Mouse (Mus musculus): ENCODE measurements around the gene Atp2a1.
"Not testable (repeated sequence)": the region's sequence is repeated elsewhere in the genome, so short reads cannot be mapped to it uniquely, and the experiment has no call there.

Gene Atp2a1

GRCm38 (mm10) chr7:126448481-126448880, 14.4 kb downstream of the Atp2a1 start:
- no peak for DNase-seq

DNA sequence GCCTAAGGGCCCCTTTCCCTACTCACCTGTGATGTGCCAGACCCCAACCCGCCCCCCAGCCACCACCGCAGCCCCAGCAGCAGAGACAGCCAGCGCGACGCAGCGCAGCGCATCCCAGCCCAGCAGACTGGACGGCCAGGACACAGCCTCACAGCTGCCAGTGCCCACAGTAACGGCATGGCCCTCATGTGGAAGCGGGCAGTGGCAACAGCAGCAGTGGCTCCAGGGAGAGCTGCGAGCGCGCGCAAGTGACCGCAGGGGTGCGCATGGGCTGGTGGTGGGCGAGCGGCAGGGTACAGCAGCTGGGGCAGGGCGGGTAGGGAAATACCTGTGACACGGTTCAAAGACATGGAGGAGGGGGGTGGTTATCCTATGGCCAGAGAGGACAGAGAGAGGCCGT, 16.7 kb downstream of the Atp2a1 start:
- no peak for DNase-seq

- no peak for DNase-seq
Observed at GRCm38 (mm10) chr7:126445104-126445815, 17.6 kb downstream of the Atp2a1 start.

GRCm38 (mm10) chr7:126444536-126444935, 18.4 kb downstream of the Atp2a1 start:
- DNase-seq: no peak

DNA sequence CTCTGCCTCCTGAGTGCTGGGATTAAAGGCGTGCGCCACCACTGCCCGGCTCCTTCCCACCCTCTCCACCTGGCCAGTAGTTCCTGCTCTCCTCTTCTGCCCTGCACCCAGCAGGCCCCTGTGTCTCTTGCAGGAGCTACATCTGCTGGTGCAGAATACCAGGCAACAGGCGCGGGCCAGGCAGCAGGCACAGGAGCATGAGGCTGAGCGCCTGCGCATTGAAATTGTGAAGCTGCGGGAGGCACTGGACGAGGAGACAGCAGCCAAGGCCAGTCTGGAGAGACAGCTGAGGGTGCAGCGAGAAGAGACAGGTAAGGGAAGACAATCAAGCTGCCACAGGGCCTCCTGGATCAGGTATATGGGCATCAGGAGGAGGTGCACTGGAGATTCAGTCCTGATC, 18.9 kb downstream of the Atp2a1 start:
- DNase-seq: no peak

DNA sequence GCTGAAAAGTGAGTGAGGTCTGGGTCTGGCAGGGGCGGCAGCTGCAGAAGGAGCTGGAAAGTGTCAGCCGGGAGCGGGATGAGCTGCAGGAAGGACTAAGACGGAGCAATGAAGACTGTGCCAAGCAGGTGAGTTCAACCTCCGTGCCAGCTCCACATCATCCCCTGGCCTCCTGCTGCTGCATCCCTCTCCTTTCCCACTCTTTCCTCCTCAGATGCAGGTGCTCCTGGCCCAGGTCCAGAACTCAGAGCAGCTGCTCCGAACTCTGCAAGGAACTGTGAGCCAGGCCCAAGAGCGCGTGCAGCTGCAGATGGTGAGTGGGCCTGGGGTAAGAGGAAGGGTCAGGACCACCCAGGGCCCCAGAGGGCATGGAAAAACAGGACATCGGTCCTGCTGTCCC, 22.8 kb downstream of the Atp2a1 start:
- DNase-seq: no peak

DNA sequence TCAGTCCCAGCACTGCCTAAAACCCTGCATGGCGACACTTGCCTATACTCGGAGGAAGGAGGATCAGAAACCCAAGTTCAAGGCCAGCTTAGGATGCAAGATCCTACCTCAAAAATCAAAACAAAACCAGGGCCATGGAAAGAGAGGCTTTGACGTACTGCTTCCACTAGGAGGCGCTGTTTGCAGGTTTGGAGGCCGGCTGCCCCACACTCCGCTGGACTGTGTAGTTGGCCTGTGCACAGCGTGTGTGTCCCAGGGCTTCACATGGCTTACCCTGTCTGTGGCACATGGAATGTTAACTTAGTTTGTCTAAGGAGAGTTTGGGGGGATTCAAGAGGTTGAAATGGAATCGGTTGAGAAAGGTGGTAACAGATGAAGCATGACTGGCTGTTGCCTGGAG, 26.1 kb downstream of the Atp2a1 start:
- DNase-seq: peak; percentile 68 to 69

GRCm38 (mm10) chr7:126435801-126436200, 27.1 kb downstream of the Atp2a1 start:
- DNase-seq: no peak

DNA sequence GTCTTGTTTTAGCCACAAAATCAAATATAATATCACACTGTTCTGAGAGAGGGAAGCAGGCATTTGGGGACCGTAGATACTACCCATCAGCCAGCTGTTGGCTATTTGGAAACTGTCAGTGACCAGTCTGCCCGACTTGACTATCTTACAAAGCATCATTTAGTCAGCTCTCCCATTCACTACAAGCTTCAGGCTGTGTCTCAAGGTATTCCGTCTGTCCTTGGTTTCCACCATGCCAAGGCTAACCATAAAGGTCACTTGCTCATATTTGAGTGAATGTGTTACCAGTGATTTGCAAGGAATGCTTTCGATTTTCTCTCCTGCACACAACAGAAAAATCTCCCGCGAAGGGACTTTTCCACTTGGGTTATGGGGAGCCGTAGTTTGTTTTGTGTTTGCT, 28.2 kb downstream of the Atp2a1 start:
- no peak for DNase-seq

DNA sequence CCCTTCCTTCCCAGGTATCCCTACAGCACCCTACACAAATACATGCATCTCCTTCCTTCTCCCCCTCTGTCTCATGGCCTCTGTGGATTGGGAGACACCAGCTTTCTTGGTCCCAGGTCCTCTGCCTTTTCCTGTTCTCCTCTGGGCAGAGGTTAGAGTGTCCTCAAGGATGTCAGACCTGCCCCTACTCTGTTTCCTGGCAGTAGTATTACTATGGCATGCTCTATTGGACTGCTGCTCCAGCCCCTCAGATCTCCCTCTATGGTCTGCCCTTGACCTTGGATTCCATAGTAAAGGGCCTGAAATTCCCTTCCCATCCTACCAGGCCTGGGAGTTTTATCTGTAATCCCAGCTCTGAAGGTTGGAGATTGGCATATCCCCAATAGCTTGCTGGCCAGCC, 32.7 kb downstream of the Atp2a1 start:
- no peak for DNase-seq

GRCm38 (mm10) chr7:126429503-126429898, 33.4 kb downstream of the Atp2a1 start:
- no peak for DNase-seq

DNA sequence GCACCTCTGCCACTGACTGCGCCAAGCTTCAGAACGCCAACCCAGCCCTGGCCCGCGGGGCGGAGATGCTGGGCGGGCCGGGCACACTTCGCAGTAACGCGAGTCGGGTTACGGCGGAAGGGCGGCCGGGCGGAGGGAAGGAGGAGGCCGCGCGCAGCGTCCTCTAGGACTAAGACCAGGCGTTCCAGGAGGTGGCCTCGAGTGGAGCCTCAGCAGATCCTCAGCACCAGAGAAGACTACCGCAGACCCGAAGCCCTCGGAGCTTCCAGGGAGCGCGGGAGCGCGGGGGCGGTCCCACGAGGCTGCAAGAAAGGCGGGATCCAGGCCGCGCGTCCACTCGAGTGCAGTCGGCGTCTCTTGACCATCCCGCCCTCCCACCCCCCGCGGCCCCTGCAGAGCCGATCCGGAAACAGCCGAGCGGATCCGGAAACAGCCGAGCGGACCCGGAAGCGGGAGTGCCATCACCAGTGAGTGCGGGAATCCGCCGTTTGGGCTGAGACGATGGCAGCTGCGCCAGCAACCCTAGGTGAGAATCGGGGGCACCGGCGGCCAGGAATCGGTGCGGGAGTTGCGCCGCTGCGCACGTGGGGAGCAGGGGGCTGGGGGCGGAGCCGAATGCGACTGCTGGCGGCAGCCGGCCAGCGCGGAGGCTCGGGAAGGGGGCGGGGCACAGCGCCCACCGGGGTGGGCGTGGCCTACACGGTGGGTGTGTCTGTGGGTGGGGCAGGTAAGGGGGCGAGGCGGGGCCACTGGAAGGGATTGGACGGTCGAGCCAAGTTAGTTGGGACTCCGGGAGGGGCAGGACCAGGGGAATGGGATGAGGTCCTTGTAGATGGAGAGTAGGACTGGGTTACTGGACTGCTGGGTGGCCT, 34.0 kb downstream of the Atp2a1 start, which contains the start of gene Rabep2:
Gene Rabep2, plus strand, starts transcription at position 129 of the 872 bp plus-strand sequence.
- peak; percentile 97 to 99 for DNase-seq

DNA sequence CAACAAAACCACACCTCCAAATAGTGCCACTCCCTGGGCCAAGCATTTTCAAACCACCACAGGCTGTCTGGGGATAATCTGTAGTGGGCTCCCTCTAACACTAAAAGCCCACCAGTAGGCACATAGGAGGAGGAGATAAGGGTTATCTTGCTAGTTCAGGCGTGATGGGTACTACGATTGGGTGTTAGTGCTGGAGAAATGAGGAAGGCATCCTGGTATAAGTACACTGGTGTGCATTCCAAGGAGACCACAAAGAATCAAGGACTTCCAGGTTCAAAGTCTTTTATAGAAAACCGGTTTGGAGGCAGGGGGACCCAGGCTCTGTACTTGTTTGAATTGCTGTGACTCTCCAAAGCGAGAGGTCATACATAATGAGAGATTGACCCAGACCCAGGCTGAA, 34.8 kb downstream of the Atp2a1 start:
- DNase-seq: no peak

DNA sequence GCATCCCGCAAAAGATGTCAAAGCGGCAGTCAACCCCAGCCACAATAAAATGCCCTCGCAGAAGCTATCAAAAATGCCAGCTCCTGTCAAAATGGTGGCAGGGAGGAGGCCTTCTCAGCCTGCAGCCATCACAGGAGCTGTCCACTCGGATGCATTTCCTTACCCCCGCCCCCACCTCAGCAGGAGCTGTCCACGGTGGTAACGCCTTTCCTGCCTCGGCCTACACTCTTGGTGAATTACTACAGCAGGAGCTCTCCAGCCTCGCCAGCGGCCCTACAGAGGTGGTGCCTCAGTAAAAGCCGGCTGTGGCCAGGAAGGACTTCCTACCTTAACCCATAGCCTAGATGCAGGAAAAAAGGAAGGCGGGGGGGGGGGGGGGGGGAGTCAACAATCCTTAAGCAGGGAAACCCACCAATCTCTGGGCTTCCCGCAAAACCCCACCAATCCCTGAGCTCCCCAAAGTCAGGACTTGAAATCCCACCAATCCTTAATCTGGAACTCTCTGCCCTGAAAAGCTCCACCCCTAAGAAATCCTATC, 35.5 kb downstream of the Atp2a1 start:
- peak; percentile 16 to 50 for DNase-seq

DNA sequence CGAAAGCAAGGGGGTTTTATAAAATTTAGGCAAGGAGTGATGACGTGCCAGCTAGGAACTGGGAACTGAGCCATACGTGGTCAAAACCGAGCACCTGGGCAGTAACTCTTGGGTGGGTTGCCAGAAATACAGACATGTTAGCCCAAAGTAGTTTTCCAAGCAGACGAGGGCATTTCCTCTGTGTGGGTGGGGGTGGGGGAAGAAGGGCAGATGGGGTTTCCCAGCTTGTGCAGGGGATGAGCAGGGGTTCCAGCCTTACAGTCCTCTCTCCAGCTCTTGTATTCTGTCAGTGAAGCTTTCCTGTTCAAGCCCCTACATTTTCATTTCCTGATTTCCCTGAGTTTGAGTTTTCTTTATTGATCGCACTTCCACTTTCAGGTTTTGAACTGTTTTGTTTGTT, 38.7 kb downstream of the Atp2a1 start:
- no peak for DNase-seq

GRCm38 (mm10) chr7:126421756-126422155, 41.2 kb downstream of the Atp2a1 start:
- no peak for DNase-seq

- DNase-seq: no peak
Observed at GRCm38 (mm10) chr7:126418496-126418895, 44.4 kb downstream of the Atp2a1 start.

- no peak for DNase-seq
Observed at GRCm38 (mm10) chr7:126417606-126418005, 45.3 kb downstream of the Atp2a1 start.

DNA sequence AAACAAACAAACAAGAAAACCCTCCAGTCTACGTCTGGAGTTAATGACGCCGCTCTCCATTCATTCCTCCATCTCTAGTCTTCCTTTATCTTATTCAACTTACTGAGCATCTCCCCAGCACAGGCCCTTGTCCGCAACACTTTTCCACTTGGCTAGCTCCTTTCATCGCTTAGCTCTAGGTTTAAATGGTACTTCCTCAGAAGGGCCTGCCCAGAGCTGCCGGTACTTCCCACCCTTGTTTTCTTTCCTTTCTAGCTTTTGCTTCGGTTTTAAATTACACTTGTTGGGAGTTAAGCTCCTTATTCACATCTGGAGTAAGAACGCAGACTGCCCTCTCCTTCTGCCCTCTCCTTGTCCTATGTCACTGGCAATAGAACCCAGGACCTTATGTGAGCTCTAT, 45.9 kb downstream of the Atp2a1 start:
- DNase-seq: no peak

- no peak for DNase-seq
Observed at GRCm38 (mm10) chr7:126416615-126417014, 46.3 kb downstream of the Atp2a1 start.

GRCm38 (mm10) chr7:126414725-126415124, 48.2 kb downstream of the Atp2a1 start, which contains the start of gene Cd19:
TSS of gene Cd19 (minus strand) at chr7:126414889.
- no peak for DNase-seq

DNA sequence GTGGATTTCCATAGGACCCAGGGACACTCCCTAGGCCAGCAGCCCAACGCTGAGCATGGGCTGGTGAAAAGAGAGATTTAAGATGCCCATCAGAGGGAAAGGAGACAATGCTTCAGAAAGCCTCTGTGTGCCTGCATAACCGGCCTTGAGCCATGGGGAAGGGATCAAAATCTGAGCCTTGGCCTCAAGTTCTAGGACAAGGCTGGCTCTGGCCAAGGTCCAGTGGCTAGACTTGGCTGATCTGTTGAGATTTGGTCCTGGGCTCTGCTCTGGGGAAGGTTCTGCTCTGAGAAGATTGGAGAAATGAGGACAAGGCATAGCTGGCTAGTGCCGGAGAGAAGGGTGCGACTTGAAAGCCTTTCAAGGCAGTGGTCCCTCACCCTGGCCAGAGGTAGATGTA, 51.8 kb downstream of the Atp2a1 start:
- DNase-seq: no peak

DNA sequence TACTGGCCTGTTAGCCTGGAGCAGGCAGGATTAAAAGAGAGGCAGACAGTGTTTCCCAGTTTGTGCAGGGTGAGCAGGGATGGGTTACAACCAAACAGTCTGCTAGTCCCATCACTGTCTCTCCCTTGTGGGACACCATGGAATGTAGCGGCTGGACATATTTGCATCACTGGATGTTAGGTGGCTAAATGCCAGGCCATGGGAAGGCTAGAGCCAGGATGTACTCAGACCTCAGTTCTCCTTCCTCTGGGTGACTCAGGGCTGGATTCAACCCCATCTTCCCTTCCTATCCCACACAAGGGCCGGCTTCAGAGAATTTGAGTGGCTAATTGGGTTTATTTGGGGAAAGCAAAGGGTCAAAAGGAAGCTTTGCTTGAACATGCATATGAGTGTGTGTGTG, 54.2 kb downstream of the Atp2a1 start:
- DNase-seq: no peak

DNA sequence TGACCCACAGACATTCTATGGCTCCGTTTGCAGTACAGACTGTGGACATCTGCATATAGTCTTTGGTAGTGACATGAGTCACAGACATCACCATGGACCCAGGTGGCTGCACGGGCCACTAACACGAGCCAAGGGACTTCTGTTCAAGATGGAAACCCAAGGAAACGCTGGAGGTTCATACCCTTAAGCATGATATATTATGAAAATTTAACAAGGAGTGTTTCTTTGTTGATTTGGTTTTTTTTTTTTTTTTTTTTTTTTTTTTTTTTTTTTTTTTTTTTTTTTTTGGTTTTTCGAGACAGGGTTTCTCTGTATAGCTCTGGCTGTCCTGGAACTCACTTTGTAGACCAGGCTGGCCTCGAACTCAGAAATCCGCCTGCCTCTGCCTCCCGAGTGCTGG, 60.4 kb downstream of the Atp2a1 start:
- DNase-seq: not testable (repeated sequence)
